Mouse (Mus musculus): ENCODE measurements around the gene Ddx23.
A peak's percentile ranks its signal among the peaks of the same experiment; 100 is the strongest.

- TF ChIP-seq POLR2A (IDR thresholded peaks at IDR 0.05; ENCODE audit: control insufficient read depth in 1 of 2, insufficient read depth in 1 of 2, low read depth in 1 of 2, low read length in 2 of 2, poor library complexity in 1 of 2) (peak; percentile 92 to 97; a peak in 3 of 4 replicates), RAD21 (IDR thresholded peaks at IDR 0.05; ENCODE audit: low read depth, low read length) (no peak), CTCF (IDR thresholded peaks at IDR 0.05 in 2 of 3, conservative IDR thresholded peaks at IDR 0.05 in 1 of 3; ENCODE audit: control insufficient read depth in 1 of 3, insufficient read depth in 1 of 3, low read depth in 2 of 3, low read length in 3 of 3, poor library complexity in 1 of 3, severe bottlenecking in 1 of 3) (no peak), MAX (IDR thresholded peaks at IDR 0.05; ENCODE audit: low read length) (peak; percentile 76), EP300 (IDR thresholded peaks at IDR 0.05; ENCODE audit: low read depth in 1 of 2, low read length in 2 of 2) (peak in 1 of 2 experiments; percentile 52; a peak in 1 of 4 replicates), CHD2 (IDR thresholded peaks at IDR 0.05; ENCODE audit: low read length) (peak; percentile 92), MXI1 (IDR thresholded peaks at IDR 0.05; ENCODE audit: low read depth, low read length) (peak; percentile 78)
Measured at GRCm38 (mm10) chr15:98662567-98663545, at the start of gene Ddx23.

Data from MEL (cell line).